Mouse (Mus musculus): Measurements from ENCODE around the gene Bcr.

The Bcr gene

DNA sequence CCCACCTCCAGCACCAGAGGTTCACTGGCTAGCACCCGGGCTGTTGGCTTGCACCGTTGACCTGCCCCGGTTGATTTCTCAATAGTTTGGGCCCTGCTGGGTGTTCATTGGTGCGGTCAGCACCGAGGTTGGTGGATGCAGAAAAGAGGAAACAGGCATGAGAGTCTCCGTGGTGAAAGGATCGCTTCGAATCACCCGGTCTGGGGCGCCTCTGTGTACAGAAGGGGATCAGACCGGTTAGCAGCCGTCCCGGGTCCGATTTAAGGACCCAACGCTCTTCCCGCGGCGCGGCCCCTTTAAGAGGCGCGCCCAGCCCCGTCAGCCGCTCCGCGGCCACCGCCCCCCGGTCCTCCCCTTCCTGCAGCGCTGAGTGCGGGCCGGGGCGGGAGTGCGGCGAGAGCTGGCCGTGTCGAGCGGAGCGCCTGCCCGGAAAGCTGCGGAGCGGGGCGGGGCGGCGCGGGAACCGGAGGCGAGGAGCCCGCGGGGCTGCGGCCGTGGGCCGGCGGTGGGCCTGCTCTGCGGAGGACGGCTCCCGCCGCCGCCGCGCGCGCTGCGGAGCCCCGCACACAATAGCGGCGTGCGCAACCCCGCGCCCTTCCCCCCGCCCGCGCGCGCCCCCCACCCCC lies at the start of gene Bcr:
TSS of gene Bcr (plus strand) at position 376 of the 626 bp plus-strand sequence.
- no peak for DNase-seq (ENCODE audit: low spot score)

DNA sequence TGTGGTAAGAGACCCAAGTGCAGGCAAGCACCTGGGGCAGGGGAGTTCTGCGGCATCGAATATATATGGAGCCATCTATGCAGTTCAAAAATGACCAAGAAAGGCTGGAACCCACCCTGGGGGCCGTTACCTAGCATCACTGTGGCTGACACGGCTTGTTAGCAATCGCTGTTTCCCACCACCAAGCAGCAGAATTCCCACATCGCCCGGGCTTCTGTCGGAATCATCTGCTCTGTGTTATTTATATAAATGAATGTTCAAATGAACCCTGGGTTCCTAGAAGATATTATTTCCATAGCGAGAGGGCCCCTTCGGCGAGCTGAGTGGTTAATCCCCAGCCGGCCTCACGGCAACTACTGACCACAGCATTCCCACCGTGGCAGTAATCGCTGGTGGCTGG lies 49.7 kb upstream of the Bcr start:
- no peak for DNase-seq (ENCODE audit: low spot score)

DNA sequence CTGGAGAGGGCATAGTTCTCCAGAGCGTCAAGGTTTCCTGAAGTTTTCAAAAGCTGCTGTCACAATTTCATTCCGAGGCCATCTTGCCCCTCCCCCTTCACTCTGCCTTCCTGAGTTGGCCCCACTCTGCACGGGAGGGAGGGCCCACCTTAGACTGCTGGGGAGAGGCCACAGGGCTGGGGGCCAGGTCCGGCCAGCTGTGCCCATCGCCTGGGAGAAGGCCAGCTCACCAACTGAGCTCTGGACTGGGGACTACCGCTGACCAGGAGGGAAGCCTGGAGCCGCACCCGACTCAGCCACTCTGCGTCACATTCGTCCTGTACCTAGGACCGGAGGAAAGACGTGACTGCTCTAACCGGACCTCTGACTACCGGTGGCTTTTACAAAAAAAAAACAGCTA lies 44.9 kb upstream of the Bcr start:
- DNase-seq (ENCODE audit: low spot score) = no peak

DNA sequence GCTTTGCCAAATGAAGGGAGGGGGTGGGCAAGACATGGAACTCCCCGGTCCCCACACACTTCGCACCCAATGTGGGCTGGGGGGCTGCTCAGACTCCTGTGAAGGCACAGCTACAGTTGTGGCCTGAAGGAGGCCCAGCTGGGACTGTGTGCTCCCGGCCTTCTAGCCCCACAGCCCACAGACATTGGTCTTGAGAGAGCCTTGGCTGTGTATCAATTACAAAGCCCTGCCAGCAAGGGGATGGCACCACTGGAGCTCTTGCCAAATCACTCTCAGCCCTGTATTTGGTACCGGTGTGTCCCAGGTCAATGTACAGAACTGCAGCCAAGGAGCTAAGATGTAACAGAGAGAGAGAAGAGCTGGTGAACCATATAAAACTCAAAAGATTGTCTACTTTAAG lies 43.9 kb upstream of the Bcr start:
- DNase-seq (ENCODE audit: low spot score) = no peak

DNA sequence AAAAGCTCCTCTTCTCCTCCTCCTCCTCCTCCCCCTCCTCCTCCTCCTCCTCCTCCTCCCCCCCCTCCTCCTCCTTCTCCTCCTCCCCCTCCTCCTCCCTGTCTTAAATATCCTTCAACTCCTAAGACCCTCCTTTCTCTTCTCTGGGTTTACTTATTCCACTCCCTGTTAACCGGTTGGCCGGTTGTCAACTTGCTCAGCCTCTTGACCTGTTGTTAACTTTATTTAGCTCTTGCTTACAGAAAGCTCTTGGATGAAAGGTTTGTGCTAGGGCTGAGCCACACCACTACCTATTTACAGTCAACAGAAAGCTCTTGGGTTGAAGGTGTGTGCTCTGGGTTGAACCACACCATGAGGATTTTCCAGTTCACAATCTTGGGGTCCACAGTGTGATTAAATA lies 40.1 kb upstream of the Bcr start:
- no peak for DNase-seq (ENCODE audit: low spot score)

DNA sequence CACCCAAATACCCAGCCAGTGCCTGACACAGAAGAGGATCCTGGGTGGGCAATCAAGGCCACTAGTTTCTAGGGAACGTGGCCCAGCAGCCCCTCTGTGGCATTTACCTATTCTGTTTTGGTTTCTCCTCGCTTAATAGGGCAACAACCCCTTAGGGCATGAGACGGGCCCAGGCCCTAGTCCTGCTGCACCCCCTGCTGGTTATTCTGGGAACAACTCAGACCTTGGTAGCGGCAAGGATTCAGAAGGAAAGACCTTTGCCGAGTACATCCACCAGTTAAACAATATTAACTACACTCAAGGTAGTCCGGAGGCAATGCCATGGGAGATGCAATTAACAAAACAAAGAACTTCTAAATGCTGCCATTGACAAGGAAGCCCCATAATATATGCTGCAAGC lies 39.3 kb upstream of the Bcr start:
- DNase-seq (ENCODE audit: low spot score) = peak; percentile 19

DNA sequence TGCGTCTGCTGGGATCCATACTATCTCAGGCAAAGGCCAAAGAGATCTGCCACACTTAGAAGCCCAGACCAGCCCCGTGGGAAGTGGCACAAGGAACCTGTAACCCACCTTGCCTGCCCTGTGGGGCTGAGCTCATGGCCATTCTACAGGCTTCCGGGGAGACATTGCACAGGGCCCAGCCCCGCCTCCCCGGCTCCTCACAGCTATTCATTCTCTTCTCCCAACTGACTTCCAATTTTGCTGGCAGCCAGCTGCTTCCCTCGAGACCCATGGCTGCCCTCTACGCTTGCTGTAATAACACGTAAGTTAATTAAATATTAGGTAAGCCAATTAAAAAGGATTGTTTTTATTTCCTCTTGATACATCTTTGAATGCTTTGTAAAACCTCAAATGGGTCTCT lies 33.9 kb upstream of the Bcr start:
- no peak for DNase-seq (ENCODE audit: low spot score)

DNA sequence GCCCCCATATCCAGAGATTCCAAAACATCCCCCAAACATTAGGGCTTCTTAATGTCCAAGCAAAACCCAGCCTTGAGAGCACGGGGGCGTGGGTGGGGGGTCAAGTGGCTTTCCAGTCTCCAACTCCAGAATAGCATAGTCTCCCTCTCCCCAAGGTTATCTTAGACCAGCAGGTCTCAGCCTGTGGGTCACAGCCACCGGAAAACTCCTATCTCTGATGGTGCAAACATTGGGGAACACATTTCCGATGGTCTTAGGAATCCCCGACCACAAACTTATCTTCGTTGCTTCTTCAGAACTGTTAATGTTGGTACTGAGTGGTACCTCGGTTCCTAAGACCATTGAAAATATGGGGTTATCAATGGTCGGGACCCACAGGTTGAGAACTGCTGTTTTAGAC lies 31.6 kb upstream of the Bcr start:
- no peak for DNase-seq (ENCODE audit: low spot score)

DNA sequence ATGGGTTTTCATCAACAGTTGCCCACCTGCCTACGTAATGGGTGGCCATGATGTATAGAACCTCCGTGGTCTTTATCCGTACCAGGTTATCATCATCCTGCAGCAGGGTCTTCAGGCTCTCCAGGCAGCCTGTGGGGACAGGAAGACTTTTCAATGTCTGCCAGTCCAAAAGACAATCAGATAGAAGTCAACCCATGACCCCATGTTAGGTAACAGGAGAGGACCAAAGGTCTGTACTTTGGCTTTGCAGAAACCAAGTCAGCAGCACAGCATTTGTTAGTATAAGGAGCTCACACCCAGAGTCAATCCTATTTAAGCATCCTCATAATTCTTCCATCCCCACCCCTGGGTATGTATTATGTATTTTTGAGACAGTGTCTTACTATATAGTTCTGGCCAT lies 30.7 kb upstream of the Bcr start:
- DNase-seq (ENCODE audit: low spot score) = no peak

DNA sequence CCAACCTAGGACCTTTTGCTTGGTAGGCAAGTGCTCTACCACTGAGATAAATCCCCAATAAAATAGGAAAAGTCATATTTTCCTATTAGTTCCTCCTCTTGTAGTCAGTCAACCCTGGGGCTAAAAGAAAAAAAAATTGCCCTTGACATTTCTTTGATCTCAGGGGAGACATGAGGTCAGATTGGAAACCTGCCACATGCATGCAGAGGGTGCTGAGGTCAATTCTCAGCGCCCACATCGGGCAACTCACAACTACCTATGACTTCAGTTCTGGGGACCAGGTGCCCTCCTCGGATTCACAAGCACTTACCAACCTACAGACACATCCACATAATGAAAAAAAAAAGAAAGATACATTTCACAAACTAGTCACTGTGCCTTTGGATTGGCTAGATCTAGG lies 30.2 kb upstream of the Bcr start:
- DNase-seq (ENCODE audit: low spot score) = no peak

DNA sequence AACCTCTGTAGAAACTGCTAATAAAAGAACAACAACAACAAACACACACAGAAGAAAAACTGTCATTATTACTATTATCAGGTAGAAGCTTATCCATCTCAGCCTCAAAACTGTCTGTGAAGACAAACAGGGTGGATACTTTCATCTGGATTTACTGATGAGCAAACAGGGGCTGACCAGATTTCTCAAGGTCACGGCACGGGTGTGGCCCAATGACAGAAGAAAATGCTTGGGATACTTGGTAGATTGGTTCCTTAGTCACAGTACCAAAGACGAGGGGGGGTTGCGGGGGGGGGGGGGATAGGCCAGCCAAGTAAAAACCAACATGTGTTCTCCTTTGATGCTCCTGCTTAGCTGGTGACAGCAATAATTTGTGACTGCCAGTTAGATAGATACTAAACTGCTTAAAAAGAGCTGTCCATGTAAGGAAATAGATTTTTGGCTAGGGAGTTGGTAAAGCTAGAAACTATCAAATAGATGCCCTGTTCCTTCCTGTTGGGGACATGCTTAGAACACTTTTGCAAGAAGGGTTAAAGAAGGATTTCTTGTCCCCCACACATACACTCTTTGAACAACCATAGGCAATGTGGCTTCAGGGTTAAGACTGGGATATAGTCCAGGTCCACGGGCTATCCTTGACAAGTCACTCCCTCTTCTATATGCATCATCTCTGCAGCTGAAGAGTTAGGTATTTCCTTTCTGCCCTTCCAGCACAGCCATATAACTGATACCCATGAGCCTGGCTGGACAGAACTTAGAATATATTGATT lies 28.9 kb upstream of the Bcr start:
- DNase-seq (ENCODE audit: low spot score) = no peak

DNA sequence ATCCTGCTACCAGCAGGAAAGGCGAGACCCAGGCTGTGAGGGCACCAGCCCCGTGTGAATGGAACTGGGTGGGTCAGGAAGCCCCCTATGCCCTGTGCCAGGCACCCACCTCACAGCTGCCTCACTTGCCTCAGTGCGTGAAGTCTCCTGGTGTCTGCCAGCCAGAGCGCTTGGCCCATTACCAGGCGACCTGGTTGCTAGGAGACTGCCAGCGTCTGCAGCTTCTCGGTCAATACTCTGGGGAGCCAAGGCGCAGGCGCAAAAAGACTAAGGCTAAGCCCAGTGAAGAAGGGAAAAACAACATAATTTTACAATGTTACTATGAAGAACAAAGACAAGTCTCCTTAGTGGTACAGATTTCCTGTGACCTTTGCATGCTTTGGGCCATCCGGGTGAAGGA lies 28.0 kb upstream of the Bcr start, which contains the start of gene Rsph14:
TSS of gene Rsph14 (minus strand) at position 192 of the 400 bp plus-strand sequence.
- no peak for DNase-seq (ENCODE audit: low spot score)

DNA sequence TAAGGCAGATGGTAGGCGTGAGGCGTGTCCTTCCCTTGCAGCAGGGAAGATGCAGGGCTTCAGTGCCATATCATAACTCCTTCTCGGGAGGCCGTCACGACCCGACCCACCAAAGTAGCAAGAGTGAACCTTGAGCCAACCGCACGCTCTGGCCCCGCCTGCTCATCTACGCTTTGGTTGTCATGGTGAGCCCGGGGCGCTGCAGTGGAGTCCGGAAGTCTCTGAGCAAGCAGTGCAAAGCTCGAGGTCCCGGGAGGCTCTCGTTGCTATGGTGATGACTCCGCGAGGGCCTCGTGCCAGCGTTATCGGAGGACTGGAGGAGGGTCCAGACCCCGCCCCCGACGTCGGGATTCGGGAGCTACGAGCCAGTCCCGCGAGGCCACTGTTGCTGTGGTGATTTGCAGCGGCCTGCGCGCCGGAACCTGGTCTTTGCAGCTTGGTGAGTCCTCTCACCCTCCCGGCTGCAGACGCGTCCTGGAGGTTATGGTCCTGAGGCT lies 23.5 kb upstream of the Bcr start, which contains the start of gene Rab36:
TSS of gene Rab36 (plus strand) at position 176 of the 497 bp plus-strand sequence.
- peak; percentile 9 for DNase-seq (ENCODE audit: low spot score)

DNA sequence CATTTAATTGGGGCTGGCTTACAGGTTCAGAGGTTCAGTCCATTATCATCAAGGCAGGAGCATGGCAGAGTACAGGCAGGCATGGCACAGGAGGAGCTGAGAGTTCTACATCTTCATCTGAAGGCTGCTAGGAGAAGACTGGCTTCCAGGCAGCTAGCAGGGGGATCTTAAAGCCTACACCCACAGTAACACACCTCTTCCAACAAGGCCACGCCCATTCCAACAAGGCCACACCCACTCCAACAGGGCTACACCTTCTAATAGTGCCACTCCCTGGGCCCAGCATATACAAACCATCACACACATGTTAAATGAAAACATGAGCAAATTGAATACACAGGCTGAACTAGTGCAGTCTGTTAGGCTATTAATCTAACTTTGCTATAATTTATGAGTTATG lies 18.3 kb upstream of the Bcr start:
- DNase-seq (ENCODE audit: low spot score) = peak; percentile 47

DNA sequence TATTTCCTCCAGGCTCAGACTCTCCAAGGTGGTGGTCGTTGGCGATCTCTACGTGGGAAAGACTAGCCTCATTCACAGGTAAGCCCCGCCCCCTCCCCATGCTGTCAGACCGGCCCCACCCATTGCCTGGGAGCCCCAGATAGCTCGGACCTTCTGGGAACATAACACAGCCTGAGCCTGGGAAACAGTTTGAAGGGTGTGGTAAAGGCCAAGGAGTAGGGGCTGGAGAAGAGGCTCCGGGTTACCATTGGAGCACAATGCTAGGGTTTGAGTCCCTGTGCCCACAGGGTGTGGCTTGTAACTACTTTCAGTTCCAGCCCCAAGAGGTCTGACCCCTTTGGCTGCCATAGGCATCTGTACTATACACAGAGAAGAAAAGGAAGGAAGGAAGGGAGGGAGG lies 15.9 kb upstream of the Bcr start:
- DNase-seq (ENCODE audit: low spot score) = peak; percentile 15

DNA sequence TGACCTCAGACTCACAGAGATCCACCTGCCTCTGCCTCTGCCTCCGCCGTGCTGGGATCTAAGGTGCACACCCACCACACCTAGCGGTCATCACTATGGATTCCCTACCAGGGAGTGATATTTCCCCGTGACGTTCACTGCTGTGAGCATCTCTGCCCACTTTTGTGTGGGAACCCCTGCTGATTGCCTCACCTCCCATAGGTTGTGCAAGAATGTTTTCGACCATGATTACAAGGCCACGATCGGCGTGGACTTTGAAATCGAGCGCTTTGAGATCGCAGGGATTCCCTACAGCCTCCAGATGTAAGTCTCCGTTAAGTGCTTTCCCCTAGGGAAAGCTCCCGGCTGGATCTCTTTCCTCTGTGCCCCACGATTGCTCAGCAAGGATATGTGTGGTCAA lies 14.6 kb upstream of the Bcr start:
- no peak for DNase-seq (ENCODE audit: low spot score)

DNA sequence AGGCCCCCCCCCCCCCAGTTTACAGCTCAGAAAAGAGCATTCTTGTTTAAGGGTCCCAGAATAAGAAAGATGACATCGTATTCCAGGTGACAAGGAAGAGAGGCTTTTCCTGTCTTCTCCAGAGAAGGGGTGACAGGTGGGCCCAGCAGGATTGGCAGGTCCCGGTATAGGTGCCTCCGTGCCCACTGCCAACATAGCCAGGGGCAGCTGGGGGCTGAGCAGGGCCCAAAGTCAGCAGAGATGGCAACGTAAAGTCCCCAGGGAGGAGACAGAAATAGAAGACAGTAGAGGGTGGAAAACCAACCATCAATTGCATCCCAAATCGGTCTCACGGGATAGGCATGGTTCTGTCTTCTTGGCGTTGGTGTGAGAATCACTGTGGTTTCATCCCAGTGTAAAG lies 11.7 kb upstream of the Bcr start:
- DNase-seq (ENCODE audit: low spot score) = no peak

DNA sequence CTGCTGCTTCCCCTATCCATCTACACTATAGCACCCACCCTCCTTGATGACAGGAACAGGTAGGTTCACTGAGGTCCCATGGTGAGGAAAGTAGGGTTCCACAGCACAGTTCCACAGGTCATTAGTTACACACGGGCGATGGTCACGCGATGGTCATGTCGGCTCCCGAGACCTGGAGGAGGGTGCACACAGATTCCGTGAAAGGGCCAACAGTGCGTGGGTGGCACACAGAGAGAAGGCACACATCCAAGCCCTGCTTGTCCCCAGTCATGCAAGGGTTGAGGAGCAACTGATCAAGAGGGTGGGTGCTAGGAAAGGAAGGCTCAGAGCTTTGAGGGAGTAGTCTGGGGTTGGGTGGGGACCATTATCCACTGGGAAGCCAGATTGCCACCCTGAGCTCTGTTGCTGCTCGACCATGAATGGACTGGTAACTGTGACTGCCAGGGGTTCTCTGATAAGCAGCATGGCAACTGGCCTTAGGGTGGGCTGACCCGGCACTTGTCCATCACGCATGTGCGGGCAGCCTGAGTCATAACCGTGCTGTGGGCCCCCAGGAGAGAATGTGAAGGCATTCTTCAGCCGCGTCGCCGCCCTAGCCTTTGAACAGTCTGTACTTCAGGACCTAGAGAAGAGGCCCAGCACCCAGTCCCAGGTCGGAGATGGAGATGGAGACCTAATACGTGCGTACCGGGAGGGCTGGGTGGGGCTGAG lies 8.9 kb upstream of the Bcr start:
- no peak for DNase-seq (ENCODE audit: low spot score)

DNA sequence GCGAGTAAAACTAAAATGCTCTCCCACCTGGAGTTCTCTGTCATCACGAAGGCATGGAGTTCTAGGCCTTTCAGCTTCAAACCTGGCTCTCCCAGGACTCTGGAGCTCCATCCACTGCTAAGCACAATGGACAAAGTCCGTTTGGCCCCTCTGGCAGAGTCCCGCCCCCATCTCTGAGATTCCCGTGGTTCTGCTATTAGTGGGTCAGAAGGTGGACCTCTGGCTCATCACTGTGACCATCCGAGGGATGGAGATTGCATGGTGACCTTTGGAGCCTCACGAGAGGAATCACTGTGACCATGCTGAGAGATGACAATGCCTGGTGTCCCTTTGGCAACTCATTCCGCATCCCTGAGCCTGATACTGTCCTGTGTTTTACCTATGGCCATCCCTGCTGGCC lies 7.5 kb upstream of the Bcr start:
- DNase-seq (ENCODE audit: low spot score) = no peak

DNA sequence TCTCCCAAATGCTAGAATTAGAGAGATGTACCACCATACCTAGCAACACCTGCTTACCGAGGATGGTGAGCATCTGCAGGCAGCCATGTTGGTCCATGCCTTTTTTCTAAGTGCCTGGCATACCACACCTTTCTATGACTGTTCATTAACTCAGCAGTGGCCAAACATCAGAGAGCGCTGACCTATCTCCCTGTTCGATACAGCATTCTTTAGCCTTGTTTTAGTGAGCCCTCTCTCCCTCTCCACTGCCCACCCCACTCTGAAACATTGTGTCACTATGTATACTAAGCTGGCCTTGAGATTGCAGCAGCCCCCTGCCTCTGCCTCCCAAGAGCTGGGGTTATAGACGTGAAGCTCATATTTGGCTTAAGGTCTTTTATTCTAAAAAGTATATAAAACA lies 6.7 kb upstream of the Bcr start:
- DNase-seq (ENCODE audit: low spot score) = no peak

DNA sequence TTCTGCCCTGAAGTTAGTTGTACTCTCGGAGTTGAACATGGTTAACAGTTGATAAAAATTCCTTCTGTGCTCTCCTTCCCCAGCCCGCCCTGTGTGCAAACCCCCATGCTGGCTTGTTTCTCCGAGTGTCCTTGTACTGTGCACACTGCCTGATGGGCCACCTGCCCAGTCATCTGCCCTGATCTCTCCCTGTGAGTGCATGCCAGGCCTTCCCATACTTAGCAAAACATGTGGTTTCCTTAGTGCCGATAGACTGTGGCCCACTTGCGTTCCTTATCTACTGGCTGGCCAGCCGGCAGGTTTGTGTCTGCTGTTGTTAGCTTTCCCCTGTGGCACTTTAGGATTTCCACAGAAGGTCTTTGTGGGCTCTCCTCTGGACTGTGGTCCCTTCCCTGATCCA lies 6.3 kb upstream of the Bcr start:
- DNase-seq (ENCODE audit: low spot score) = no peak

DNA sequence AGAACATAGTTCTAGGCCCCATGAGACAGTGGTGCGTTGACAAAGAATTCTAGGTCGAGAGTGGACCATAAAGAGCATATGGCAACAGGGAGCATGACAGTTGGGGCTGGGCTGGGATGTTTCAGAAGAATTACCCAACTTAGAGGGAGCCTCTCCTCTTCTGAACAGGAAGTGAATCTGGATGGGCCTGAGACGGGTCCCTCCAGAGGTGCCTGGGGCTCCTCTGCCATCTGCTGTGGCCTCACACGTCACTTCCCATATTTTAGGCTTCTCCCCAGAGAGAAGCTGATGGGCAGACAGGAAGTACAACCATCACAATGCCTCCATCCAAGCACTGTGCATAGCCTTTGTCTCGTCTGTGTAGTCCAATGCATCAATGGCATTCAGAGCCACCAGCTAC lies 4.7 kb upstream of the Bcr start:
- no peak for DNase-seq (ENCODE audit: low spot score)

DNA sequence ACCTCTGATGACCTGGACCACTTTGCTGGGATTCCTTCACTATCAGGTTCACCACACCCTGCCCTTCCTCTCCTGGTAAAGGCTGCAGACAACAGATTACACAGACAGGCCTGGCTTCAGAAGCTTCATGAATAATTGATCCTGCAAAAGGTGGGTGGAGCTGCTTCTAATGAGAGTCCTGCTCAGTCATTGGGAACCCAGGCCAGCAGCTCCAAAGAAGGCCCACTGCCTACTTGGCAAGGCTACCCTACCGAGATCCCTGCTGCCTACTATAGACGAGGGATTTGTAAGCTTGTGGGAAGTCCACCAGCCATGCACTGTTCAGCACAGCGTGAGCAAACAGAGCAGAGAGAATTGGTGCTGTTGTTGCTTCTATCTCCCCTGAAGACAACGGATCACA lies 4.1 kb upstream of the Bcr start:
- no peak for DNase-seq (ENCODE audit: low spot score)

Data from c-Kit-positive CD71-positive TER-119-positive erythroid progenitor cells, embryonic 14.5 days (primary cell).